Mouse (Mus musculus): Measurements from ENCODE around the gene Nccrp1.

Gene Nccrp1

DNA sequence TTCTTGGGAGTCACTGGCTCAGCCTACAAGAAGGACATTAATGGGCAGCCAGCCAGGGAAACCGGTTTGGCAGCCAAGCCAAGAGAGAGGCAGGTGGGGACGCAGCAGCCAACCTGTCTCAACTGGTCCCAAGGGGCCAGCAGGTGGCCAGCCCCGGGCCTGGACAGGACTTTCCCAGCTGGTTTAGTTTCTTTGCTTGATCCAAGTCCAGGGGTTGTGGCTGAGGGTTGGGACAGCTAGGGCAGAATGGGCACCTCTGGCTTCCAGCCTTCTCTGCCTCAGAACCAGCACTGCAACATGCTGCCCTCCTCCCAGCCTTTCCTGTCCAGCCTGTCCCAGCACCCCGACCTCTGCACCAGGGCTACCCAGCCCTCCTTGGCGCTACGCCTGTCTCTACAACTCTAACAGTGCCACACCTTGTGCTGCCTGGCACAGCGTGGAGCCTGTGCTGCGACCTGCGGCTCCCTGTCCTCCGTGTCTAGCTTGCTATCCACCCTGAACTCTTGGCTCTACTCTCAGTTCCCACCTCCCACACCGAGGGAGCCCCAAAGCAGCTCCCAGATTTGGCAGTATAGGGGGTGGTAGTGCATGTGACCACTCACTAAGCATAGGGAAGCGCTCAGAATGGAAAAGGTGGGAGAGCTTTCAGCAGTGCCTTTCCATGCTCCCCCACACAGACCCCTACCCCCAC, 23.4 kb upstream of the Nccrp1 start:
- no peak for DNase-seq (ENCODE audit: extremely low read depth, low read depth)

DNA sequence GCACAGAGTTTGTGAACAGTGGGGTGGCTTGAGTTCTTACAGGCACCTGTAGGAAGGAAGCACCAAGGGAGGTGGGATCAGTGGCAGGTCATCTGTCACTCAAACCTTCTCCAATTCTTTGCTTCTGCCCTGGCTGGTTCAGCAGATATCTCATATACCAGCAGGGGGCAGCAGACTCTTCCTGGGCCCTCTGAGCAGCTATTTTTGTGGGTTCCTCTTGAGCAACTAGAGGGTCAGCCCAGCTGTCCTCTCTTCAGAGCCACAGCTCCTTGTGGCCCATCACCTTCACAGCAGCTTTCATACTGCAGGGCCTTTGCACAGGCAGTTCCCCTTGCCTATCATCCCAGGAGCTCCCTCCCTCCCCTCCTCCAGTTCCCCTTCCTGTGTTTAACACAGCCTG, 21.2 kb upstream of the Nccrp1 start:
- peak; percentile 7 for DNase-seq (ENCODE audit: extremely low read depth, low read depth)

DNA sequence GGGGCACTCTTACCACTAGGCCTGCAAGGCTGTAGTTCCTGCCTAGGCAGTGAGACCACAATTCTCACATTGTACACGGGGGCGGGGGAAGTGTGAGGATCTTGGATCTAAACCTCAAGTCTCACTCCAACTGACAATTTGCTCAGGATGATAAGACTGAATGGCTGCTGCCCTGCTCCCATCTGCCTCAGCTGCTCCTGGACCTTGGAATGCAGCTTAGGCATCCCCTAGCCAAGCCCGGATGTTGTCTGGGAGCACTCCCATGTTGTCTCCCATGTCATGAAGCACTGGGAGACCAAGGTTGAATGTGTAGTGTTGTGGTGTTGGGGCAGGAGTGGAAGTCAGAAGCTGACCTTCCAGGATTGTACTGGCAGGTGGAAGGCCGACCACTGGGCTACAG, 20.5 kb upstream of the Nccrp1 start:
- DNase-seq (ENCODE audit: extremely low read depth, low read depth): no peak

DNA sequence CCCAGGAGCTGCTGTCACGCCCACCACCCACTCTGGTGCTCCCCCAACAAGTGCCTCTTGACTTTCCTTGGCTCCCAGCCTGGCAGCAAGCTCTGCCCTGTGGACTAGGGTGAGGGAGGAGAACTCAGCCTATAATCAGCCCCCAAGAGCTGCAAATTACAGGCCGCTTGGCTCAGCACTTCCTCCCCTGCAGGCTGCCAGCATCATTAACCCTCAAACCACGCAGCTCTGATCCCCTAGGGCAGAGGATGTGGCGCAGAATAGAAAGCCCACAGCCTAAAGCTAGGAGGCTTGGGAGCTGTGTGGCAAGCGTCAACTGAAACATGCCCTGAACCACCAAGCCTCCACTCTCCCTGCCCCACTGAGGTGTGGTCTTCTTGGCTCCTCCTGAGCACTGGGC, 18.4 kb upstream of the Nccrp1 start:
- no peak for DNase-seq (ENCODE audit: extremely low read depth, low read depth)

DNA sequence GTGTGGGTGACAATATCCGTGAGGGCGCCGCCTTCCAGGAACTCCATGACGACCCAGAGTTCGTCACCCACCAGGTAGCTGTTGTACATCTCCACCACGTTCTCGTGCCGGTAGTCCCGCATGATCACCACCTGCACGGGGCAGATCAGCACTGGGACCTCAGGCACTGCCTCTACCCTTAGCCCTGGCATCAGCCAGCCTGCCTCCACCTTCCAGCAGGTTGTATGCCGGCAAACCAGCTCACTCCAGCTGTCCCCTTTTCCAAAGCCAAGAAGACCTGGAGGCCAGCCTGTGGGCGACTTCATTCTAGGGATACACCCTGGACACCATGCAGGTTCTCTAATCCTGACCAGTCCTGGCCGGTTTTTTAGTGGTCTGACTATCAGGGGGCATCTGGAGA, 15.9 kb upstream of the Nccrp1 start:
- DNase-seq (ENCODE audit: extremely low read depth, low read depth): no peak

DNA sequence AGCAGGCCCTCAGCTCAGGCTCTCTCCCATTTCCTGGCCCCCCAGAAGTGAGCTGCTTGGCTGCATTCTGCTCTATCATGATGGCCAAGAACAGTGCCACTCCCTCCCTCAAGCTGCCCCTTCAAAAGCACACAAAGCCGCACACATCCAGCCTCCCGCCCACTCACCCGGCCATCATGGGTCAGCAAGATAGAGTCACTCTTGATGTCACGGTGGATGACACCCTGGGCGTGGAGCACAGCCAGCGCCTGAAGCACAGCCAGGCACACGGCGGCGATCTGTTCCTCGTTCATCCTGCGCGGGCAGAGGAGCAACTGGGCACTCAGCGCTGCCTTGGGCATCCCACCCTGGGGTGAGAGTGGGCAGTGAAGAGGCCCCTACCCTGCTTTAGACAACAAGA, 15.3 kb upstream of the Nccrp1 start:
- DNase-seq (ENCODE audit: extremely low read depth, low read depth): no peak

DNA sequence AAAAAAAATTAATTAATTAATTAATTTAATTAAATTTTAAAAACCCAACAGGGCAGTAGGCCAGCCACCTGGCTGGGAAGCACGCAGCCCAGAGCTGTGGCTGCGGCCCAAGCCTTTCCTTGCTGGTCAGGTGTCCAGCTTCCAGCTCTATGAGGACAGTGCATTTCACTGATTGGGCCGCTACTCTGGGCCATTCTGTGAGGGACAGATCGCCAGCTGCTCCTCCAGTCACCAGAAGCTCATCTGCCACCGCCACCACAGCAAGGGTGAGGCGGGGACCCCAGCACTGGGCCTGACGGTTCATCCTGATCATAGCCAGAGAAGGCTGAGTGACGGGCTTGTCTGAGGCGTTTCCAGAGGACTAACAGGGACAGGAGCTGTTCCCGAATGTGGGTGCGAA, 14.9 kb upstream of the Nccrp1 start:
- no peak for DNase-seq (ENCODE audit: extremely low read depth, low read depth)

DNA sequence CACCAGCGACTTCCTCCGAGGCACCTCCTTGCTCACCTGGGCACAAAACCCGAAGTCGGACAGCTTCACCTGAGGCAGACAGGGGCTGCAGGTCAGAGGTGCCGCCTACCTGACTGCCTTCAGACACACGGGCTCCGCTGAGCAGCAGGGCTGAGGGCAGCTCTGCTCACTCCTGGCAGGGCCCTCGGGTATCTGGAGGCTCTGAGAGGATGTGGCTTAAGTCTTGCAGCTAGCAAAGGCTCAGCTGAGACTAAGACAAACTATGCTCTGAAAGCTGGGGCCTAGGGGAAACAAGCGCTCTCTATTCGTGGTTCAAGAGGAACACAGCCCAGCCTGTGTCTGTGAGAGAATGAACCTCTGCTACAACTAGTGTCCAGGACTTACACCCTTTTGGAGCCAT, 13.8 kb upstream of the Nccrp1 start:
- DNase-seq (ENCODE audit: extremely low read depth, low read depth): no peak

DNA sequence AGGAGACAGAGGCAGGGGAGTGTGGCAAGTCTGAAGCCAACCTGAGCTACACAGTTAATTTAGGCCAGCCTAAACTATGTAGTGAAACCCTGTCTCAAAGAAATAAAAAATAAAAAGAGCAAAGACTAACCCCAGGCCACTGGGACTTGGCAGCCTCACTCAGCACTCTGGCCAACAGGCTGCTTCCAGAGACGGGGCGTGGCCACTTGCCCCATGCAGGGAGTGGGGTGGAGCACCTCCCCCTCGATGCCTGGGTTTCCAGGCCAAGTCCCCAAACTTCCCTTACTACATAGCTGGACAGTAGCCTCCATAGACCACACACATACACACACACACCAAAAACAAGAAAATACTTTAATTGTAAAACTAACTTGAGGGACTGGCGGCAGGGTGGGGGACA, 11.4 kb upstream of the Nccrp1 start:
- DNase-seq (ENCODE audit: extremely low read depth, low read depth): no peak

DNA sequence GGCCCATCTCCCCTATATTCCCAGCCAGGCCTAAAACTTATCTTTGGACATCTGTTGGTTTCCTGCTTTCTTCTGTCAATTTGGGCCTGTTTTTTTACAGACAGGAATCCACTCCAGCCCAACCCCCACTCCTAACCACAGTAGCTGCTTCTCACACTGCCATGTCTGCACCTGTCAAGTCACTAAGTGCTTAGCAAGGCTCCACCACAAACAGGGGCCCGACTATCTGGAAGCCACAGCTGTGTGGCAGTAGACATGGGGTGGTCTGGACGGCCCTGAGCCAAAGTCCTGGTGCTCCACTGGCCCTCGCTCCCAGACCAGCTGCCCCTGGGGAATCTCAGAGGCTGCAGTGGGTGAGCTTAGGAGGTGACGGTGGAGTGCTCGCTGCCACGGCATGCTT, 10.7 kb upstream of the Nccrp1 start:
- DNase-seq (ENCODE audit: extremely low read depth, low read depth): no peak

DNA sequence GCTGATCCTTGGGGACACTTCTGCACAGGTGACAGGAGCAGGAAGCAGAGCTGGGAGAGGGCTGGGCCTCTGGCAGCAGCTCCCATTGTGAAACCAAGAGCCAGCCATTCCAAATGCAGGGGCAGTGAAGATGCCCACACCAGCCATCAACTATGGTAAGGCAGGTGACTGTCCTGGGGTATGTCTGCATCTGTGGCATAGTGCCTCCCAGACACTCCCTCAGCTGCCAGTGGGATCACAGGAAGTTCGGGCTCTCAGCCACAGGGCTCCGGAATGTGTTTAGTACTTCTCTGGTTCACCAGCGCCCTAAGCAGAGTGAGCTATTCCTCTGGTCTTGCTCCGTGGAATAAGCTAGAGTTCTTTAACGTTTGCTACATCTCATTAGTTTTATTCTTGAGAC, 10.0 kb upstream of the Nccrp1 start:
- no peak for DNase-seq (ENCODE audit: extremely low read depth, low read depth)

DNA sequence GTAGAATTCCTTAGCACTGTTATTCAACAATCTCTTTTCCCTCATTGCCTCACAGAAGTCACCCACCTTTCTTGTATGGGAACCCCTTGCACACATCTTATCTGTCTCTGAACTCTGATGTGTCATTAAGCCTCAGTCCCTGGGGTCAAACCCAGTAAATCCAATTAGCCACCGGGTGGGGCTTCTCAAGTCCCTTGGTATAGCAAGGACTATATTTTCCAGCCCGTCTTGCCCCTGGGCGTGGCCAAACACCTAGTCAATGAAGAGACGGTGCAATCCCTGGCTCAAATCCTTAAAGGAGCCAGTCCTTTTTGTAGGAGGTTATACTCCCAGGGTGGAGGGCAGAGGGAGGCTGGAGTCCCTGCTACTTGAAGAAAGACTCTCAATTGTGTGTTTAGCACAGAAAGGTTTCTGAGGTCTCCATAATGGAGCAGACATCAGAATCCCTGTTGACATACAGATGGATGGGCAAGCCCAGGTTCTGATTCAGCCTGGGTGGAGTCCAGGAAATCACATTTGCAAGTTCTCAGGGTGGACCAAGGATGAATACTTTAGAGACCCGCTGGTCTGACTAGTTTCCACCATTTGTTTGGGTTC, 9.0 kb upstream of the Nccrp1 start:
- DNase-seq (ENCODE audit: extremely low read depth, low read depth): no peak

DNA sequence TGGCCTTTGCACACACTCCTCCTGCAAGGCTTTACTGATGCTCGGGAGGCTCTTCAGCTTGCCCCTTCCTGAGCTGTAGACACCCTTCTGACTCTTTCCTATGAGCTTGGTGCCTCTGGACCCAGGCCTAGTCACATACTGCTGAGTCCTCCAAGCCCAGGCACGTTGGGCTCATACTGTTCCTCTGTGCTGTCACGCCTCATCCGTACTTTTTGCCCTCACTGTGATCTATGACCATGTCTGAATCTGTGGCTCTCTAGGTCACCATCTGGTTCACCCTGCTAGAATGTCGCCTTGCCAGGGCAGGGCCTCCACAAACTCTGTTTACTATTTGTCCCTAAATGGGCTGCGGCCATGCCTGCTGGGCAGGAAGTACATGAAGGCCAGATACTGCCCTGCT, 6.0 kb upstream of the Nccrp1 start:
- no peak for DNase-seq (ENCODE audit: extremely low read depth, low read depth)

DNA sequence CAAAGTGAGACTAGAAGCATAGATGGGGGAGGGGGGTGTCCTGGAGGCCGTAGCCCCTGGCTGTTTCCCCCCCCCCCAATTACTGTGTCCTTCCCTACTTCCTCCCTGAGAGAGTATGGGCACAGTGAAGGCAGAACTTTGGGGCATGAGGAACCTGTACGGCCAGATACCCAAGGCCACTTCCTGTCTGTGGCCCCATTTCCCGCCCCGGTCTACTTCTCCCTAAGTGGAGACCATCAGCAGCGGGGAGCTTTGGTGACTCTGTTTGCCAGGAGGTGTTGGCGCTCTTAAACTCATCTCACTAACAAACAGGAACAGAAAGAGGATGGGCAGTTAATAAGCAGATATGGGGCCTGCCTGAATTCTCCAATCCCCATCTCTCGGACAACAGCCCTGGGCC, 574 bp upstream of the Nccrp1 start:
- peak; percentile 15 for DNase-seq (ENCODE audit: extremely low read depth, low read depth)

DNA sequence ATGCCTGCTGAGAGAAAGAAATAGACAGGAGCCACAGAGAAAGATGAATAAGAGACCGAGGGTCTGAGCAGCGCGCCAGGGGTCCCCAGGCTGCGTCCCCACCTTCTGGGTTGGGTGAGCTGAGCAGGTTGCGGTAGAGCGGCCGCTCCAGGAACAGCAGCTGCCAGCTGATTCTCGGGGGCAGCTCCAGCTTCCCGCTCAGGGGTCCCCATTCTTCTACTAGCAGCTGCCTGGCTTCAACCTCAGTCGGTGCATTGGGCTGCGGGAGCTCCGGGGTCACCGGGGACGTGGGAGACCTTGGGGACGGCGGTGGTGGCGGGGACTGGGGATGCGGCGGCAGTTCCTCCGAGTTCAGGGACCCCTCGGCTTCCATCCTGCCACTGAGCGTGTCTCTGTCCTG, 405 bp downstream of the Nccrp1 start:
- DNase-seq (ENCODE audit: extremely low read depth, low read depth): no peak

DNA sequence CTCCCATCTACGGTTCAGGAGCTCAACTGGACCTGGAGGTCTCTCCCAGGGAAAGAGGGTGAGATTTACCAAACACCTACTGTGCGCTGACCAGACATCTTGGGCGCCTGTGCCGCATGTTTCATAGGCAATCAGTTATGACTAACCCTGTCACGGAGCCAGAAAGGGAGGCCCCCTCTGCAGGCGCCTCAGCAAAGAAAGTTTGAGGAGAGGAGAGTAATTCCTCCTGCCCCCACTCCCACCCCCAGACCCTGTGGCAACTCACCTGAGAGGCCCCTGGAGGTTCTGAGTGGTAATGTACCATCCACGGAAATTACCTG, 1.2 kb downstream of the Nccrp1 start:
- DNase-seq (ENCODE audit: extremely low read depth, low read depth): no peak

DNA sequence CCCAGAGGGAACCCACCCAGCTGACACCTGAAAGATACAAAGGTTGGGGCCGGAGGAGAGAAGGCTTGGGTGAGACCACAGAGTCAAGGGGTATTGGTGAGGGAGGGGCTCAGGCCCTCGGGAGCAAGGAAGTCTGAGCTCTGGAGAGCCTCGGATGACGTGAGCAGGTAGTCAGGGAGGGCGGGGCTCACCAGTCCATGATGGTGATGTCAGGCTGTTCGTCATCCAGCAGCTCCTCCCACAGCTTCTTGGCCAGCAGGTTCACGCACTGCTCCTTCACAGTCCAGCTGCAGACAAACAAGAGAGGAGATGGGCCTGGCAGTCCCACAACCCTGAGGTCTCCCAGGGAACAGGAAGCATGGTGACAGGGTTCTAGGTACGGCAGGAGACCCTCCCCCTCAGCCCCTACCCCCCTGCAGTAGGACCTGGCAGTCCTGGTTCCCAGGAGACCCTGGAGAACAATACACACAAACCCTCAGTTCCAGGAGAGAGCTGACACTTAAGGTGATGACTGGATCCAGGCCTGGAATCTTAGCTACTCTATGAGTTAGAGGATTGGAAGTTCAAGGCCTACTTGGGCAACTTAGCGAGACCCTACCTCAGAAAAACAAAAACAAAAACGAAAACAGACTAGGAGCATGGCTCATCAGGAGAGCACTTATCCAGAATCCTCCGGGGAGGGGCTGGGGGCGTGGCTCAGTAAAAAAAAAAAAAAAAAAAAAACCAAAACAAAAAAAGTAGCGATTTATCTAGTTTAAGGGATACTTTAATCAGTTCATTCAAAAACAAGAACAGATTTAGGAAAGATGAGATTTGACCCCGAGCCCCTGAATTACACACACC, 1.8 kb downstream of the Nccrp1 start:
- no peak for DNase-seq (ENCODE audit: extremely low read depth, low read depth)

DNA sequence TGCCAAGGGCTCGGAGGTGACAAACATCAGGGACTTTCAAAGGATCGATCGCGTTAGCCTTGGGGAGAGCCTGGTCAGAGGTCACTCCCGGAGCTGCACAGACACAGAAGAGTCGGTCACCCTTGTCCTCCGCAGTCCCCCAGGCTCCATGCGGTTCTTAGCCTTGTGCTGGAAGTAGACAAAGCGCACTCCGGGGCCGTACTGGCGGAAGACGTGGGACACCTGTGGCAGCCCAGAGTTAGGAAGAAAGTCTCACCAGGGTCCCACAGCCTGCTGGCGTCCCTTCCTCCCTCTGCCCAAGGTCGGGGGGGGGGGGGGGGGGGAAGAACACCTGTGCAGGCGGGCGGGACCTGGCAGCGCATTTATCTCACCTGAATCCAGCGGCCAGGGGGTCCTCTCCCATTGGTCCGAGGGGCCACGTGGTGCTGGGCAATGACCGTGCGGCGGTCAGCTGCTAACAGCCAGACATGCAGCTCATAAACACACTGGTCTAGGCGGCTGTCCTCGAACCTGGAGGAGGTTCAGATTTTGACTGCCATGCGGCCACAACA, 2.9 kb downstream of the Nccrp1 start:
- no peak for DNase-seq (ENCODE audit: extremely low read depth, low read depth)

DNA sequence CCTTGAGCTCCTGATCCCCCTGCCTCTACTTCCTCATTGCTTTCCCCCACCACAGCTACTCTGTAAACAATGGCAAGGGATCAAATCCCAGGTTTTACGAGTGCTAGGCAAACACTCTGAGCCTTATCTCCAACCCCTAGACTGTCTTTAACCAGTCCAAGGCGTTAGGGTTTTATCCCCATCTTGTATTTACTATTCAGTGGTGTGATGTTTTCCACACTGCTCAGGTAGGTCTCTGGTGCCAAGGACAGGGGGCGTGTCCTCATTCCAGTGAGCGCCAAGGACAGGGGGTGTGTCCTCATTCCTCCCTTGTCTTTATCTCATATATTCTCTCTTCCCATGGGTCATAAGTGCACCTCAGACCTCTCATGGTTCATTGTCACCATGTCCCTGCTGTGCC, 6.5 kb downstream of the Nccrp1 start, which contains the start of gene Sycn:
TSS of gene Sycn (plus strand) at position 360 of the 400 bp plus-strand sequence.
- no peak for DNase-seq (ENCODE audit: extremely low read depth, low read depth)

DNA sequence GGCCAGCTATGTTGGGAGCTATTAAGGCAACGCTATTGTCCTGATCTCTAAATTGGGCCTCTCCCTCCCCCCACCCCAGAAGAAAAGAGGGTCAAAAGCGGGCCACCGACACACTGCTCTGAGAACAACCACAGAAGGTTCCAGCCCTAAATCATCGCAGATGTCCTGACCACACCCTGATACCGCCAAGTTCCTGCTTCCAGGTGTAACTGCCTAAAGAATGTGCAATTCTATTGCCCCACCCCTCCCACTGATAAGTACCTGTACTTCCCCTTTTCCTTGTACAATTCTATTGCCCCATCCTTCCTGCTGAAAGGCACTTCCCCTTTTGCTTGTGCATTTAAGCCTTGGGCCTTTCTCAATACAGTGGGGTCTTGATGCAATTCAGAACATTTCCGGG, 8.2 kb downstream of the Nccrp1 start:
- peak; percentile 61 for DNase-seq (ENCODE audit: extremely low read depth, low read depth)

DNA sequence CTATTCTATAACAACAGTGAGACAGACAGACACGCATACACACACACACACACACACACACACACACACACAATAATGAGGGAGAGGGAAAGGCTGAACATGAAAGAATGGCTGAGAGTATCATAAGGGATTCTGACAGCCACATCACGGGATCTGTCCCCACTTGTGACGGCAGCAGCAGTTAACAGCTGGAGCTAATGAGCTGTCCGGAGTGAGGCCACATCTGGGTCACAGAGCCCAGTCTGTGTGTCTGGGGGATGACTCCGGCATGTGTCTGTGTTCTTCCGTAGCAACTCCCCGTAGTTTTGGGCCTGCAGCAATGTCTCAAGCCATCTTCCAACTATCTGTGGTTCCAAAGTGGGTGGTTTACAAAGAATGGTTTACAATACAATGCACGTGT, 15.0 kb downstream of the Nccrp1 start:
- no peak for DNase-seq (ENCODE audit: extremely low read depth, low read depth)

DNA sequence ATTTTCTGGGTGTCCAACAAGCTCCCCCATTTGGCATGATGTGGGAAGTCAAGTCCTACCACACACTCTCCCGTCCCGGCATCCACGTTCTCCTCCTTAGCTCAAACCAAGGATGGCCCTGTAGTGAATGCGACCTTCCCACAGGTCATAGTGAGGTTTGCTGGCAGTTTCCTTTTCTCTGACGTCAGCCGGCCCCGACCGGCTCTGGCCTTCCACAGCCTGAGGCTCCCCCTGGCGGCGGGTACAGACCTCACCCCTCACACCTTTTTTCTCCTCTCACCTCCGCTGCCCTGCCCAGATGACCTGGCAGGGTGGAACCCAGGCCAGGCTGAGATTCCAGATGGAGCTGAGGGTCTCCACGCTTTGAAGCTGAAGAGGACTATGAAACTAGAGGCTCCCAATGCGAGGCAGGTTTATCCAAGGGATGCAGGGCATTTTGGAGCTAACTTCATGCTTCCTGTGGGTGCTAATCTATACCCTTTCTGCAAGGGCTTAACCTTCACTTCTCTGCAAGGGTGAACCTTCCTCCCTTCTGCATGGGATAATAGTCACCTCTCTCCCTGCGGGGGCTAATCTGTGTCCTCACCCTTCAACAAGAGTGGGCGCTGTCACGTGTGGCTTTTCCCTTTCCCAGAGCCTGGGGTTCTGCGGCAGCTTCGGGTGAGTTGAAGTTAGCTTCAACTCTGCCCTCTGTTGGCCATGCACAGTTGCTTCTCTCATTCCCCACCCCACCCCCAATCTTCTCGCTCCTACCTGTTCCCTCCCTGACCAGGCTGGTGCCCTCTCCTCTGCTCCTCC, 18.9 kb downstream of the Nccrp1 start:
- DNase-seq (ENCODE audit: extremely low read depth, low read depth): peak; percentile 28
